Mouse (Mus musculus): ENCODE measurements around the gene Thsd1.

DNA sequence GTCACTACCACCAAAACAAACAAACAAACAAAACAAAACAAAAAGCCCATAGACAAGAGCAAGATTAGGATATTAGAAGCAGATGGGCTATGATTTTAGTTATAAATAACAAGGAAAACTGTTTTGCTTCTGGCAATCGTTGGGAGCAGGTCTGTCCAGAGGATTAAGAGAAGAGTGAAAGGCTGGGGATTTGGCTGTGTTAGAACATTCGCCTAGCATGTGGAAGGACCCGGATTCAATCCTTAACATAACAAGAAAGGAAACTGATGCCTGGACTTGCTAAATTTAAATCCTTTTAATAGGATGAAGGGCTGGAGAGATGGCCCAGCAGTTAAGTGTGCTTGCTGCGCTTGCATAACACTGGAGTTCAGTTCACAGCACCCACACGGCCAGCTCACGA, 37.2 kb downstream of the Thsd1 start:
- TF ChIP-seq CTCF (IDR thresholded peaks at IDR 0.05; ENCODE audit: control insufficient read depth, insufficient read depth, low read length) (no peak), POLR2A (IDR thresholded peaks at IDR 0.05; ENCODE audit: borderline replicate concordance, control insufficient read depth, low read depth, low read length) (no peak)
